ENCODE assay signal across 27 mouse cellular contexts in the genomic region with DNA sequence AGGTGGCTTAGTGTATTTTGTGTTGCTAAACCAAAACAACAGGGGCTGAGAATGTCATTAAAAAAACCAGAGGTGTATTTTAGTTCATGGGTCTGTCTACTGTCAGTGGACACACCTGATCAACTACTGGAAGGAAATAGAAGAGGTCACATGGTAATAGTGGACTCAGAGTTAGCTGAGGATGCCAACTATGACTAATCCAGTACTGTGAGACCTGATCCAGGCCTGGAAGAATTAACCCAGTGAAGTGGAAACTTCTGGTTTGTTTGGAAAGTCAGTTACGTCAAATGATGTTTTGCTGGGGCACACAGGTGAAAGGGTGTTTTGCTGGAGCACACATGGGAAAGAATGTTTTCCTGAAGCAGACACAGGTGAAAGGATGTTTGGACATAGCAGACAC. TPM values are rescaled to one million over a fixed set of nuclear protein-coding genes. Genes with fewer than 3 reads are reported as not detected.
DNase-seq lines count a peak whose midpoint lies in the region; ATAC-seq and TF ChIP-seq lines count a peak whose summit lies in the region.
"Had no signal": no experiment of that assay in that cellular context is flagged by ENCODE, and none has a peak within 500 bp of the region (broad histone marks: within the 10 kb centered on the region; RNA-seq: fewer than 3 reads in every experiment).

No protein-coding gene starts in this region.

- no peaks in the 10 kb centered on the region for H3K36me3 ChIP-seq in kidney, embryonic 16.5 days (ENCODE audit: insufficient read depth, low read length)
- no peaks in the 10 kb centered on the region for H3K36me3 ChIP-seq in liver, postnatal 0 days (replicated peaks; ENCODE audit: insufficient read depth, low read length)
- H3K36me3 ChIP-seq: embryonic facial prominence, embryonic 13.5 days; embryonic facial prominence, embryonic 15.5 days; forebrain, embryonic 10.5 days; forebrain, embryonic 12.5 days; G1E had no signal

- no peak for ATAC-seq in kidney, embryonic 16.5 days (ENCODE audit: low FRiP score, low TSS enrichment)
- peak; percentile 35 for ATAC-seq in liver, postnatal 0 days
- ATAC-seq: activated CD4-positive, CD25-positive, alpha-beta regulatory T cell, adult 4 months; CD4-positive, CD25-positive, alpha-beta regulatory T cell, adult 4 months; forebrain, embryonic 14.5 days; forebrain, embryonic 16.5 days; Patski had no signal

- no peak for TF ChIP-seq CTCF in liver, postnatal 0 days (IDR thresholded peaks at IDR 0.05; ENCODE audit: low read depth)

- WGBS in kidney, embryonic 16.5 days = 75% methylated on average over 1 of the region's 1 CpGs
- 80% methylated on average over 1 of the region's 1 CpGs for WGBS in liver, postnatal 0 days (ENCODE audit: insufficient replicate concordance)

- H3K4me2 ChIP-seq in kidney, embryonic 16.5 days (replicated peaks; ENCODE audit: low read depth, low read length) = no peak overlapping the region
- no peak overlapping the region for H3K4me2 ChIP-seq in liver, postnatal 0 days (ENCODE audit: low read depth, low read length)
- H3K4me2 ChIP-seq: embryonic facial prominence, embryonic 13.5 days; embryonic facial prominence, embryonic 15.5 days; forebrain, embryonic 12.5 days had no signal

- H3K4me3 ChIP-seq in kidney, embryonic 16.5 days (ENCODE audit: low read length) = no peak overlapping the region
- no peak overlapping the region for H3K4me3 ChIP-seq in liver, postnatal 0 days (ENCODE audit: low read depth, low read length)
- H3K4me3 ChIP-seq: embryonic facial prominence, embryonic 13.5 days; embryonic facial prominence, embryonic 15.5 days; erythroblast, embryonic 14.5 days; forebrain, embryonic 10.5 days; forebrain, embryonic 12.5 days had no signal

- H3K9me3 ChIP-seq in kidney, embryonic 16.5 days (ENCODE audit: low read length) = no peaks in the 10 kb centered on the region
- no peaks in the 10 kb centered on the region for H3K9me3 ChIP-seq in liver, postnatal 0 days (ENCODE audit: low read length)
- H3K9me3 ChIP-seq: embryonic facial prominence, embryonic 15.5 days; forebrain, embryonic 10.5 days; forebrain, embryonic 12.5 days had no signal

- no peaks in the 10 kb centered on the region for H3K27me3 ChIP-seq in kidney, embryonic 16.5 days (ENCODE audit: insufficient read depth, low read length)
- H3K27me3 ChIP-seq in liver, postnatal 0 days (ENCODE audit: insufficient read depth, low read length) = no peaks in the 10 kb centered on the region
- H3K27me3 ChIP-seq: CH12.LX; embryonic facial prominence, embryonic 13.5 days; embryonic facial prominence, embryonic 15.5 days; forebrain, embryonic 12.5 days had no signal

- peak; percentile 42 for DNase-seq in kidney, adult 9 months
- no peak for DNase-seq in liver, postnatal 0 days
- DNase-seq in liver (no peak), 3T3-L1 (ENCODE audit: low read depth, low spot score) (peak; percentile 42)
- no peak for DNase-seq in cerebellum, postnatal 14 days
- DNase-seq: adrenal gland, adult 8-10 months; adrenal gland, postnatal 14 days; adrenal gland, postnatal 36 days; cerebellum, adult 11-12 months; cerebellum, adult 2 months; cerebellum, adult 9-10 months; cerebellum, postnatal 10 days; cerebellum, postnatal 36 days; embryo, embryonic 11 days had no signal

- H3K9ac ChIP-seq in kidney, embryonic 16.5 days (replicated peaks; ENCODE audit: low read length) = no peak overlapping the region
- H3K9ac ChIP-seq in liver, postnatal 0 days (replicated peaks) = no peak overlapping the region
- H3K9ac ChIP-seq: embryonic facial prominence, embryonic 13.5 days; embryonic facial prominence, embryonic 15.5 days; forebrain, embryonic 12.5 days had no signal

- no peak overlapping the region for H3K27ac ChIP-seq in kidney, embryonic 16.5 days (ENCODE audit: low read length)
- H3K27ac ChIP-seq in liver, postnatal 0 days (ENCODE audit: low read depth) = 0 out of 2 replicates have a peak overlapping the region, but pooled peaks have one; percentile 41
- H3K27ac ChIP-seq: embryonic facial prominence, embryonic 13.5 days; embryonic facial prominence, embryonic 15.5 days; forebrain, embryonic 10.5 days; forebrain, embryonic 12.5 days had no signal

- no peak for TF ChIP-seq EP300 in liver, postnatal 0 days (IDR thresholded peaks at IDR 0.05; ENCODE audit: low read depth)

- no peaks in the 10 kb centered on the region for H3K4me1 ChIP-seq in kidney, embryonic 16.5 days (ENCODE audit: insufficient read depth, low read length)
- H3K4me1 ChIP-seq in liver, postnatal 0 days (ENCODE audit: insufficient read depth) = no peaks in the 10 kb centered on the region; the same call in 1 of the 2 replicates
- H3K4me1 ChIP-seq: embryonic facial prominence, embryonic 15.5 days; forebrain, embryonic 10.5 days; forebrain, embryonic 12.5 days had no signal

RNA-seq across cellular contexts. Expression of gene Fam20a, which starts 12.3 kb away (rescaled TPM):
- 2.9 TPM in 2 replicates for polyA plus RNA-seq in kidney, embryonic 16.5 days (2015; fragmentation: Nextera tagmentation; extraction: Ambion mirVana)
- 28.0 and 29.0 TPM in 2 replicates for polyA plus RNA-seq in liver, postnatal 0 days (2015; fragmentation: Nextera tagmentation; extraction: Ambion mirVana)
- polyA plus RNA-seq: erythroblast, embryonic 14.5 days; G1E had no signal

Comparison
In these comparisons a context has a peak if more than half of its experiments do, and no peak if none do; other contexts are left out.
1. DNase-seq: peak in kidney, adult 9 months (single experiment) and 3T3-L1 (single experiment); none in liver, postnatal 0 days (single experiment), liver (single experiment) and cerebellum, postnatal 14 days (0 of 2).